Mouse (Mus musculus) hindbrain, embryonic 12.5 days (tissue): Measurements from ENCODE around the gene Tor4a. TPM values are rescaled to one million over a fixed set of nuclear protein-coding genes. Genes with fewer than 3 reads are reported as not detected.

Experiments used
- ATAC-seq: fragments of 200-750 bp; cut with Nextera tagmentation; 2 replicates; pipeline ENCODE4 v1.8.0; 2017; ENCODE audit warnings: moderate TSS enrichment; ENCODE audit not compliant: low FRiP score
- H3K27ac ChIP-seq: fragments of 300-500 bp; sonication (generic); 2 replicates; pipeline ENCODE4 v1.5.1; 2016; ENCODE audit warnings: mild to moderate bottlenecking
- H3K27me3 ChIP-seq: fragments of 300-500 bp; sonication (generic); 2 replicates; pipeline ENCODE4 v1.6.1; 2016; ENCODE audit warnings: mild to moderate bottlenecking
- H3K36me3 ChIP-seq: fragments of 300-500 bp; sonication (generic); 2 replicates; pipeline ENCODE4 v1.6.1; 2016; ENCODE audit warnings: mild to moderate bottlenecking
- H3K4me1 ChIP-seq: fragments of 300-500 bp; sonication (generic); 2 replicates; pipeline ENCODE4 v1.6.1; 2016
- H3K4me2 ChIP-seq: fragments of 300-500 bp; sonication (generic); replicated peaks from 2 replicates; pipeline ENCODE4 v1.6.1; 2016; ENCODE audit warnings: mild to moderate bottlenecking
- H3K4me3 ChIP-seq: fragments of 300-500 bp; sonication (generic); 2 replicates; pipeline ENCODE4 v1.5.1; 2016; ENCODE audit warnings: mild to moderate bottlenecking
- H3K9ac ChIP-seq: fragments of 300-500 bp; sonication (generic); 2 replicates; pipeline ENCODE4 v1.6.1; 2016; ENCODE audit warnings: mild to moderate bottlenecking, moderate library complexity
- H3K9me3 ChIP-seq: fragments of 300-500 bp; sonication (generic); replicated peaks from 2 replicates; pipeline ENCODE4 v1.6.1; 2016; ENCODE audit warnings: mild to moderate bottlenecking
- WGBS: fragments of 180-500 bp; shearing (Covaris S2); methylation state at CpG from one replicate; pipeline ENCODE4 v1.1.7; 2016; 5-methylcytosine and 5-hydroxymethylcytosine counted together
- polyA plus RNA-seq: library from polyadenylated mRNA; unstranded; fragments of >200 nt; fragmentation: Nextera tagmentation; extraction: Ambion mirVana; gene quantifications from 2 replicates; pipeline ENCODE4 v1.2.1, GENCODE M21; 2016

Tor4a gene
- polyA plus RNA-seq = 1.8 and 2.4 TPM in 2 replicates

- H3K27me3 ChIP-seq = peaks cover 42% of the 10 kb centered on the region
- no peak within 1 kb of the TSS for H3K9ac ChIP-seq
- peaks cover 24% of the 10 kb centered on the region for H3K4me1 ChIP-seq
- no peak within 1 kb of the TSS for H3K27ac ChIP-seq
- H3K4me2 ChIP-seq = peak within 1 kb of the TSS; percentile 35
- ATAC-seq = no peak
- WGBS = 10% methylated on average over 8 of the region's 8 CpGs
- H3K4me3 ChIP-seq = no peak within 1 kb of the TSS
- no peaks in the 10 kb centered on the region for H3K9me3 ChIP-seq
- H3K36me3 ChIP-seq = peaks cover 28% of the 10 kb centered on the region
Observed at GRCm38 (mm10) chr2:25196172-25196954, at the start of gene Tor4a. Gene Tor4a, minus strand, starts transcription at chr2:25196886.

- Histone ChIP-seq H3K9ac (no peak overlapping the region), H3K4me2 (no peak overlapping the region), H3K27me3 (peaks cover 17% of the 10 kb centered on the region), H3K4me3 (no peak overlapping the region), H3K27ac (no peak overlapping the region), H3K36me3 (peaks cover 43% of the 10 kb centered on the region), H3K9me3 (no peaks in the 10 kb centered on the region), H3K4me1 (peaks cover 26% of the 10 kb centered on the region)
- no peak for ATAC-seq
- 82% methylated on average over 4 of the region's 4 CpGs for WGBS
Observed at GRCm38 (mm10) chr2:25244144-25244543, 47.5 kb upstream of the Tor4a start.

- H3K9ac ChIP-seq = peak overlapping the region; percentile 73; the same call in 1 of the 2 replicates
- ATAC-seq = no peak
- 79% methylated on average over 8 of the region's 8 CpGs for WGBS
Observed at GRCm38 (mm10) chr2:25243342-25243741, 46.7 kb upstream of the Tor4a start.

GRCm38 (mm10) chr2:25242101-25242506, 45.4 kb upstream of the Tor4a start, which contains the start of the genes Rnf208 and Cysrt1:
Gene Rnf208, plus strand, starts transcription at chr2:25242255.
Gene Cysrt1, minus strand, starts transcription at chr2:25242452.
- H3K4me2 ChIP-seq = peak within 1 kb of the TSS; percentile 92
- H3K36me3 ChIP-seq = peaks cover 24% of the 10 kb centered on the region
- H3K27ac ChIP-seq = peak within 1 kb of the TSS; percentile 76
- ATAC-seq = peak; percentile 42
- no peaks in the 10 kb centered on the region for H3K9me3 ChIP-seq
- H3K4me3 ChIP-seq = peak within 1 kb of the TSS; percentile 55
- peaks cover 26% of the 10 kb centered on the region for H3K4me1 ChIP-seq
- H3K27me3 ChIP-seq = peaks cover 20% of the 10 kb centered on the region
- peak within 1 kb of the TSS; percentile 73 for H3K9ac ChIP-seq
- 0% methylated on average over 7 of the region's 59 CpGs for WGBS

More at GRCm38 (mm10) chr2:25243342-25243741, 46.7 kb upstream of the Tor4a start:
- Histone ChIP-seq H3K36me3 (peaks cover 36% of the 10 kb centered on the region), H3K4me2 (peak overlapping the region; percentile 92), H3K27ac (no peak overlapping the region), H3K9me3 (no peaks in the 10 kb centered on the region), H3K27me3 (peaks cover 20% of the 10 kb centered on the region), H3K4me3 (peak overlapping the region; percentile 55), H3K4me1 (peaks cover 26% of the 10 kb centered on the region)

- Histone ChIP-seq H3K4me2 (peak overlapping the region; percentile 92), H3K27ac (peak overlapping the region; percentile 76; the same call in 1 of the 2 replicates), H3K27me3 (peaks cover 20% of the 10 kb centered on the region), H3K9me3 (no peaks in the 10 kb centered on the region), H3K9ac (peak overlapping the region; percentile 73; the same call in 1 of the 2 replicates), H3K36me3 (peaks cover 17% of the 10 kb centered on the region), H3K4me3 (peak overlapping the region; percentile 55), H3K4me1 (peaks cover 26% of the 10 kb centered on the region)
- peak; percentile 5; the same call in 1 of the 2 replicates for ATAC-seq
- 14% methylated on average over 6 of the region's 6 CpGs for WGBS
Observed at GRCm38 (mm10) chr2:25241438-25241775, 44.7 kb upstream of the Tor4a start.

DNA sequence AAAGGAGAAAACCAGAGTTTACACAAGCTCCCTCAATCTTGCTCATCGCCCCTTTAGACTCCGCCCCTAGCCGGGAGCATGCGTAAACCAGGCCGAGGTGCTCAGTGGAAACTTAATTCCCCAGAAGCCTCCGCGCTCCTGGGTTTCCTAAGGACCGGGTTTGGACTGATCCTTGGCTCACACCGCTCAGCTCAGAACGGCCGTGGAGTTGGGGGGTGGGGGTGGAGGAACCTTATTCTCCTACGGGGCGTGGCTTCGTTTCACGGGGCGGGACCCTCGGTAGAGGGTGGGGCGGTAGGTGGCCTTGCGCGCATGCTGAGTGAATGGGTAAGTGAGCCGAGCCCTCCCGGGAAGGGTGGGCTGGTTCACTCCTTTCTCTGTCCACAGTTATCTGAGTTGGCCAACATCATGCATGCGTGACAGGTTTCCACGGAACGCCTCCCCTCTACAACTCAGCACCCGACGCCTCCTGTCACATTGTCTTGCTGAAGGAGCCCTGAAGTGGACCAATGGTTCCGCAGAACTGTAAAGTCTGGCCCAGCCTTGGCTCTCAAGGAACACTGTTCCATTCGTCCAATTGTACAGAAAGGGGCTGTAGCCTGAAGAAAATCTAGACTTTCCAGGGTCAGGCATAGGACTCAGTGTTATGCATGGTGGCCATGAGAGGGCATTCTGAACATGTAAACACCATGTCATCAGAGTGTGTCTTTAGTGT, 44.2 kb upstream of the Tor4a start:
- H3K4me2 ChIP-seq = peak overlapping the region; percentile 92
- peak overlapping the region; percentile 73 for H3K9ac ChIP-seq
- H3K27ac ChIP-seq = peak overlapping the region; percentile 76
- peaks cover 11% of the 10 kb centered on the region for H3K36me3 ChIP-seq
- under 1% methylated on average over 29 of the region's 29 CpGs for WGBS
- H3K4me3 ChIP-seq = peak overlapping the region; percentile 55
- peaks cover 24% of the 10 kb centered on the region for H3K27me3 ChIP-seq
- H3K9me3 ChIP-seq = no peaks in the 10 kb centered on the region
- peak; percentile 77 for ATAC-seq
- peaks cover 26% of the 10 kb centered on the region for H3K4me1 ChIP-seq

DNA sequence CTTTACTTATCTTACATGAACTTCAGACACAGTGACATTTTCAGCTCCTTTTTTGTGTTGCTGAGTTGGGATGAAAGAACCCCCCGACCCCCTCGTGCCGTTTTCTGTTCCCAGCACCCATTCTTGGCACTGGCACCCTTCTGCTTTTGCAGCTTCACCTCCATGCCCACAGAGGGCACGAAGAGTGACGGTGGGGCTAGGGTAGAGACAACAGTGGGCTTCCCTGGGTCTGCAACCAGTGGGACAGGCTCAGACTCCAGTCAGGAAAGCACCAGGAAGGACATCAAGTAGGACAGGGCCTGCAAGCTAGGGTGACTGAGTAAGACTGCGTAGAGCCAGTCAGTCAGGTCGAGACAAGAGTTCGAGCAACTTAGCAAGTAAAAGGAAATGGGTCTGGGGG, 43.6 kb upstream of the Tor4a start:
- no peaks in the 10 kb centered on the region for H3K9me3 ChIP-seq
- H3K4me1 ChIP-seq = peaks cover 26% of the 10 kb centered on the region
- peaks cover 24% of the 10 kb centered on the region for H3K27me3 ChIP-seq
- H3K27ac ChIP-seq = peak overlapping the region; percentile 76; the same call in 1 of the 2 replicates
- H3K9ac ChIP-seq = 0 out of 2 replicates have a peak overlapping the region, but pooled peaks have one; percentile 32
- 55% methylated on average over 8 of the region's 8 CpGs for WGBS
- ATAC-seq = no peak; the same call in 1 of the 2 replicates
- H3K4me2 ChIP-seq = peak overlapping the region; percentile 92
- peak overlapping the region; percentile 55; the same call in 1 of the 2 replicates for H3K4me3 ChIP-seq
- peaks cover 6% of the 10 kb centered on the region; the same call in 1 of the 2 replicates for H3K36me3 ChIP-seq

DNA sequence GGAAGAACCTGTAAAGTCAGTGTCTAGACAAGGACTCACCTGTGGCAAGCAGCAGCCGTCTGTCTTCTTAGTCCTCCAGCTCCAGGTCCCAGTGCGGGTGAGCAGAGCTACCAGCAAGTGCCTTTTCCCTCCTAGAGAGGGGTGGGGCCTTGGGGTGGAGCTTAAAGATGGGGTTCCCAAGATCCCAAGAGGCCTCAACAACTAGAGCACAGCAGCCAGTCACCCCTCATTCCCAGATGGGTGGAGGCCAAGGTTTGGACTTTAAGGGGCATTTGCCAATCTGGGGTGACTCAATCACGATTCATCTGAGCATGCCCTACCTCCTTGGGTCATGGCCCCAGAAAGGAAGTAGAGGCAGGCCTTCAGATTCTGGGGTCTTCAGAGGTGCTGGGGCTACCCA, 43.1 kb upstream of the Tor4a start:
- Histone ChIP-seq H3K27ac (no peak overlapping the region), H3K4me3 (no peak overlapping the region), H3K27me3 (peaks cover 24% of the 10 kb centered on the region), H3K4me1 (peaks cover 26% of the 10 kb centered on the region), H3K9ac (no peak overlapping the region), H3K36me3 (0 out of 2 replicates have a peak, but pooled peaks cover under 1% of the 10 kb centered on the region), H3K9me3 (no peaks in the 10 kb centered on the region), H3K4me2 (no peak overlapping the region)
- 81% methylated on average over 3 of the region's 3 CpGs for WGBS
- ATAC-seq = no peak

DNA sequence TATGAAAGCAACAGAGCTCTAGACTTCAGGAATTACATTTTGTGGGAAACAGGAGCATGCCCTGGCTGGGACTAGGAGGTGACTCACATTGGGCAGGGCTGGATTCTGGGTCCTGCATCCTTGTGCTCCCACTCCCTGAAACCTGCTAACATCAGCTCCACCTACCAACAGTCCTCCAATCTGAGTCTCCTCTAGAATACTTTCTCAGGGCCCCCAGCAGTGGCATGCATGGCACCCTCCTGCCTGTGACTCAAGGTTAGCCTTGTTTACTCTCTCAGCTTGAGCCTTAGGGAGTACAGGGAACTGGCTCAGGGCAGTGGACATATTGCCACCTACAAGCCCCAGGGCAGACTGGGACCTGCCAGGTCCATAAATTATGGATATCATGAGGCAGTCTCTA, 41.4 kb upstream of the Tor4a start:
- Histone ChIP-seq H3K4me2 (no peak overlapping the region), H3K27me3 (peaks cover 30% of the 10 kb centered on the region)
- no peak for ATAC-seq

DNA sequence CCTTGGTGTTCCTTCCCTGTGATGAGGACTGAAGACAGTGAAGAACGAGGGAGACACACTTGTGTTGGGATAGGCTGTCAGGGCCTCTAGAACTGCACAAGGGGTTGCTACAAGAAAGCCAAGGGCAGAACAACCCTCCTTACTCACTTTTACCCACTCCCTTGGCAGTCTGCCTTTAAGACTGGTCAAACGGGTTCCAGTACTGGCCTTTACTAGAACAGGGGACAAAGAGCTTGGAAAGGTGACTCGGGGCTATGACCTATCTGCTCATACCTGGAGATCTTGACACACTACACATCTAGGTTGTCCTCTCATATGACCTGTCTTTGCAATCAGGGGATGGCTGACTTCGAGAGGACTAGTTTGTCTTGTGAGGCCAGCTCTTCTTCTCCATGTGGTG, 40.8 kb upstream of the Tor4a start:
- WGBS = 65% methylated on average over 4 of the region's 4 CpGs
- Histone ChIP-seq H3K4me1 (peaks cover 16% of the 10 kb centered on the region), H3K36me3 (no peaks in the 10 kb centered on the region), H3K9ac (no peak overlapping the region), H3K27ac (no peak overlapping the region), H3K4me2 (no peak overlapping the region), H3K27me3 (peaks cover 25% of the 10 kb centered on the region), H3K4me3 (no peak overlapping the region), H3K9me3 (no peaks in the 10 kb centered on the region)
- no peak for ATAC-seq

More for the DNA sequence above, 41.4 kb upstream of the Tor4a start:
- no peak overlapping the region for H3K9ac ChIP-seq
- H3K9me3 ChIP-seq = no peaks in the 10 kb centered on the region
- H3K4me1 ChIP-seq = peaks cover 22% of the 10 kb centered on the region
- no peak overlapping the region for H3K4me3 ChIP-seq
- no peaks in the 10 kb centered on the region for H3K36me3 ChIP-seq
- H3K27ac ChIP-seq = no peak overlapping the region

- H3K4me2 ChIP-seq = no peak within 1 kb of the TSS
- H3K4me3 ChIP-seq = no peak within 1 kb of the TSS
- H3K9me3 ChIP-seq = no peaks in the 10 kb centered on the region
- no peaks in the 10 kb centered on the region for H3K36me3 ChIP-seq
- H3K27me3 ChIP-seq = peaks cover 25% of the 10 kb centered on the region
- no peak for ATAC-seq
- H3K4me1 ChIP-seq = peaks cover 10% of the 10 kb centered on the region
- H3K27ac ChIP-seq = no peak within 1 kb of the TSS
- H3K9ac ChIP-seq = no peak within 1 kb of the TSS
- 33% methylated on average over 8 of the region's 8 CpGs for WGBS
Observed at GRCm38 (mm10) chr2:25236614-25237013, 39.9 kb upstream of the Tor4a start, which contains the start of gene Rnf224. Gene Rnf224, minus strand, starts transcription at chr2:25236787.

DNA sequence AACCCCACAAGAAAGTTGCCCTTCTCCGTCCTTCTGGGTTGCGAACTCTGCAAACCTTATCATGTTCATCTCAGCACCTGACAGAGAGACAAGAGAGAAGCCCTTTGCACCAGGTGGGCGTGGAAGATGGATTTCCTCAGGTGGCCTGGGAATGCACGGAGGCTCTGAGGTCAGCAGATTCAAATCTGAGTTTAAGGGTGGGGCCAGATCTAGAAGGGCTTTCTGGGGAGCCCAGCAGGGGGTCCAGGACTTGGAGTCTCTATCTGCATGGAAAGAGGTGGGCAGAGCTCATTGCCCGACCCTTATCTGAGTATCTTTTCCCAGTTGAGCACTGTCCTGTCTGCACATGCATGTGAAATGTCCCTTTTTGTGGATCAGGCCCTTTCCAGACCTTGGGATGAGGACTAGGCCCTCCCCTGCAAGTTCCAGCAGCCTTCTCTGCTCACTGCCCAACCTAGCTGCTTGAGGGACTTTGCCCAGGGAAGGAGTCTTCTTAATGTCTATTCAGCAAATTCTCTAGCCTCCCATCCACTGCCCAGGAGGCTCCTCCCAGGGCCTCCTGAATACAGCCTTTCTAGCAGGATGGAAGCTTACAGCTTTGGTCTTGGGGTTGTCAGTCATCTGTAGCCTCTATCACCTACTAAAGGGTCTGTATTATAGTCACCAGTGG, 38.0 kb upstream of the Tor4a start:
- Histone ChIP-seq H3K4me3 (no peak overlapping the region), H3K27ac (no peak overlapping the region), H3K9ac (no peak overlapping the region), H3K27me3 (peaks cover 24% of the 10 kb centered on the region), H3K4me1 (no peaks in the 10 kb centered on the region), H3K4me2 (no peak overlapping the region), H3K9me3 (no peaks in the 10 kb centered on the region), H3K36me3 (no peaks in the 10 kb centered on the region)
- ATAC-seq = no peak
- 69% methylated on average over 5 of the region's 5 CpGs for WGBS
